Mouse (Mus musculus) forebrain, embryonic 10.5 days (tissue): ENCODE measurements around the gene Clec4b2. TPM values are rescaled to one million over a fixed set of nuclear protein-coding genes. Genes with fewer than 3 reads are reported as not detected.
"Not testable (repeated sequence)": the region's sequence is repeated elsewhere in the genome, so short reads cannot be mapped to it uniquely, and the experiment has no call there.

ENCODE experiments used
- DNase-seq: peaks from one replicate; pipeline ENCODE4 v3.0.0-alpha.2; 2017; ENCODE audit warnings: low spot score; ENCODE audit errors: extremely low spot score
- H3K27ac ChIP-seq: fragments of 300-500 bp; sonication (generic); 2 replicates; pipeline ENCODE4 v1.5.1; 2016; ENCODE audit warnings: mild to moderate bottlenecking
- H3K27me3 ChIP-seq: fragments of 300-500 bp; sonication (generic); 2 replicates; pipeline ENCODE4 v1.6.1; 2016; ENCODE audit warnings: mild to moderate bottlenecking; ENCODE audit not compliant: poor library complexity, severe bottlenecking
- H3K36me3 ChIP-seq: fragments of 300-500 bp; sonication (generic); replicated peaks from 2 replicates; pipeline ENCODE4 v1.6.1; 2016; ENCODE audit warnings: mild to moderate bottlenecking, moderate library complexity
- H3K4me1 ChIP-seq: fragments of 300-500 bp; sonication (generic); 2 replicates; pipeline ENCODE4 v1.6.1; 2016
- H3K4me3 ChIP-seq: fragments of 300-500 bp; sonication (generic); 2 replicates; pipeline ENCODE4 v1.5.1; 2016; ENCODE audit warnings: mild to moderate bottlenecking, moderate library complexity
- H3K9me3 ChIP-seq: fragments of 300-500 bp; sonication (generic); 2 replicates; pipeline ENCODE4 v1.6.1; 2016; ENCODE audit warnings: mild to moderate bottlenecking, moderate library complexity
- WGBS: fragments of 180-500 bp; shearing (Covaris S2); methylation state at CpG from one replicate; pipeline ENCODE4 v1.1.7; 2016; 5-methylcytosine and 5-hydroxymethylcytosine counted together
- polyA plus RNA-seq: library from polyadenylated mRNA; unstranded; fragments of >200 nt; fragmentation: Nextera tagmentation; extraction: Ambion mirVana; gene quantifications from 2 replicates; pipeline ENCODE4 v1.2.1, GENCODE M21; 2016

The Clec4b2 gene
- polyA plus RNA-seq, 1 experiment from 2014 or later: not detected

DNA sequence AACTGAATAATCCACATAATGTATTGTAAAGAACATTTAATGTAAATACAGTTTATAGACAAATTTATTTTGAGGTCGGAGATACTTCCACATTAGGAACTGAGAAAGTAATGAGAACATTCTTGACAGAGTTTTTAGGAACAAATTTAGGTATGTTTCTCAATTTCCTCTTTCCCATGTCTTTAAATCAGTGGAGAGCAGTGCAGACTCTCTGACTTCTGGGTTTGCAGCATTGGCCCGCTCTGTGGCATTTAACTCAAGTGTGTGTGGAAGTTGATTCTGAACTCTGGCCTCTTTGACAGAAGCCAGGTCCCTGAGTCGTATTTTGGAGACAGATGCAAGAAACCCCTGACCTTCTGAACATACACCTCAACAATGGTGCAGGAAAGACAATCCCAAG lies 57.0 kb downstream of the Clec4b2 start, which contains the start of gene Clec4n:
Gene Clec4n, plus strand, starts transcription at position 200 of the 400 bp plus-strand sequence.
- Histone ChIP-seq H3K27me3 (no peaks in the 10 kb centered on the region), H3K4me1 (no peaks in the 10 kb centered on the region), H3K27ac (no peak within 1 kb of the TSS), H3K9me3 (no peaks in the 10 kb centered on the region), H3K4me3 (no peak within 1 kb of the TSS), H3K36me3 (no peaks in the 10 kb centered on the region)
- no peak for DNase-seq
- WGBS: 83% methylated on average over 3 of the region's 3 CpGs

GRCm38 (mm10) chr6:123231149-123231548 lies 58.5 kb downstream of the Clec4b2 start:
- H3K4me3 ChIP-seq: no peak overlapping the region
- H3K27ac ChIP-seq: no peak overlapping the region
- no peak for DNase-seq
- H3K36me3 ChIP-seq: no peaks in the 10 kb centered on the region
- WGBS: 74% methylated on average over 2 of the region's 2 CpGs
- H3K4me1 ChIP-seq: no peaks in the 10 kb centered on the region
- H3K9me3 ChIP-seq: no peaks in the 10 kb centered on the region
- H3K27me3 ChIP-seq: no peaks in the 10 kb centered on the region

GRCm38 (mm10) chr6:123237582-123237981 lies 64.9 kb downstream of the Clec4b2 start:
- Histone ChIP-seq H3K27me3 (no peaks in the 10 kb centered on the region), H3K27ac (no peak overlapping the region), H3K4me3 (no peak overlapping the region)

GRCm38 (mm10) chr6:123244201-123244600 lies 71.5 kb downstream of the Clec4b2 start:
- 93% methylated on average over 5 of the region's 5 CpGs for WGBS

More at GRCm38 (mm10) chr6:123237582-123237981, 64.9 kb downstream of the Clec4b2 start:
- H3K9me3 ChIP-seq: no peaks in the 10 kb centered on the region
- no peaks in the 10 kb centered on the region for H3K36me3 ChIP-seq
- H3K4me1 ChIP-seq: no peaks in the 10 kb centered on the region
- no peak for DNase-seq

DNA sequence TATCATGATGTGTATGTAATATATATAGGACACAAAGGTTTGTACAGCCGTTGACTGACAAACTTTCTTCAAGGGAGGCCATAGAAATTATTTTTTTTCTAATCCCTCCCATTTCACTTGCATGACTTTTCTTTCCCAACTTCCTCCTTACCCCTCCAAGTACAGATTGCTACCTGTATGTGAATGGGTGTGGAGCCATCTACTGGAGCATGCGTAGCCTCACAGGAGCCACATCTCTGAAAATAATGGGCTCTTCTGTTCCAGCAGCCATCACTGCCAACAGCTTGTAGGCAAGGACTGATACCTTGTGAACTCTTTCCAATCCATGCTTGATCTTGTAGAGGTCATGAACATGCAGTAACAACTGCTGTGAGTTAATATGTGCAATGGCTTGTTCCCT lies 76.2 kb downstream of the Clec4b2 start:
- not testable (repeated sequence) for H3K4me1 ChIP-seq, H3K9me3 ChIP-seq, DNase-seq, H3K4me3 ChIP-seq, H3K27me3 ChIP-seq, H3K36me3 ChIP-seq, H3K27ac ChIP-seq
- 86% methylated on average over 2 of the region's 2 CpGs for WGBS

More at GRCm38 (mm10) chr6:123244201-123244600, 71.5 kb downstream of the Clec4b2 start:
- Histone ChIP-seq H3K27me3 (no peaks in the 10 kb centered on the region), H3K9me3 (no peaks in the 10 kb centered on the region), H3K36me3 (no peaks in the 10 kb centered on the region), H3K4me1 (no peaks in the 10 kb centered on the region), H3K27ac (no peak overlapping the region), H3K4me3 (no peak overlapping the region)
- DNase-seq: no peak

GRCm38 (mm10) chr6:123252735-123253134 lies 80.0 kb downstream of the Clec4b2 start:
- H3K4me1 ChIP-seq: no peaks in the 10 kb centered on the region

More at GRCm38 (mm10) chr6:123252735-123253134, 80.0 kb downstream of the Clec4b2 start:
- Histone ChIP-seq H3K4me3 (no peak overlapping the region), H3K9me3 (peaks cover 4% of the 10 kb centered on the region; the same call in 1 of the 2 replicates), H3K36me3 (no peaks in the 10 kb centered on the region), H3K27ac (no peak overlapping the region), H3K27me3 (no peaks in the 10 kb centered on the region)
- no peak for DNase-seq

Other genes with a start within 250 kb of the Clec4b2 start
- gene Clec4a3, start 220.4 kb upstream of the Clec4b2 start, polyA plus RNA-seq: 0.36 TPM in 1 of 2 replicates, not detected in the other
- not detected in 2 replicates for gene Clec4a4, start 182.5 kb upstream of the Clec4b2 start, polyA plus RNA-seq
- not detected in 2 replicates for gene Clec4b1, start 122.9 kb upstream of the Clec4b2 start, polyA plus RNA-seq
- gene Clec4a2, start 66.5 kb upstream of the Clec4b2 start, polyA plus RNA-seq: 0.31 and 0.64 TPM in 2 replicates
- gene Clec4n, start 57.0 kb downstream of the Clec4b2 start, polyA plus RNA-seq: 0.22 and 0.48 TPM in 2 replicates
- not detected in 2 replicates for gene Clec4d, start 89.2 kb downstream of the Clec4b2 start, polyA plus RNA-seq
- gene Clec4e, start 117.0 kb downstream of the Clec4b2 start, polyA plus RNA-seq: 0.06 TPM in 1 of 2 replicates, not detected in the other
- gene Vmn2r19, start 135.4 kb downstream of the Clec4b2 start, polyA plus RNA-seq: not detected in 2 replicates
- gene Vmn2r20, start 245.2 kb downstream of the Clec4b2 start, polyA plus RNA-seq: not detected in 2 replicates